Mouse (Mus musculus) heart, postnatal 10 days (tissue): ENCODE measurements around the gene Gnaz. TPM values are rescaled to one million over a fixed set of nuclear protein-coding genes. Genes with fewer than 3 reads are reported as not detected.
A peak's percentile ranks its signal among the peaks of the same experiment; 100 is the strongest.

Experiments used
- DNase-seq, 2 experiments: peaks; one replicate each; pipeline ENCODE4 v3.0.0; 2021
- intact Hi-C: fragments of 180-260 bp; cut with DNase I; formaldehyde crosslinking; loops from one replicate; pipeline ENCODE4 v1.15.1; 2025
- total RNA-seq, 2 experiments: library from RNA; stranded (reverse); gene quantifications; 2 replicates each; pipeline ENCODE4 v1.2.3; 2021

Gene Gnaz
- total RNA-seq, 2 experiments from 2014 or later, result 1.3 to 1.5 TPM

GRCm38 (mm10) chr10:74964380-74964779, 2.6 kb upstream of the Gnaz start:
- DNase-seq, result no peak
- intact Hi-C loops, result no loop called here

- DNase-seq, result no peak
- intact Hi-C loops, result no loop called here
Observed at GRCm38 (mm10) chr10:74967651-74968267, 782 bp downstream of the Gnaz start.

- intact Hi-C loops, result no loop called here
- no peak for DNase-seq
Observed at GRCm38 (mm10) chr10:74969266-74969665, 2.3 kb downstream of the Gnaz start.

GRCm38 (mm10) chr10:74973026-74973425, 6.0 kb downstream of the Gnaz start:
- no peak for DNase-seq

GRCm38 (mm10) chr10:74975626-74976025, 8.6 kb downstream of the Gnaz start:
- DNase-seq, result no peak
- intact Hi-C loops, result no loop called here

More at GRCm38 (mm10) chr10:74973026-74973425, 6.0 kb downstream of the Gnaz start:
- intact Hi-C loops, result no loop called here

GRCm38 (mm10) chr10:74976429-74976828, 9.5 kb downstream of the Gnaz start:
- DNase-seq, result no peak
- intact Hi-C loops, result no loop called here

GRCm38 (mm10) chr10:74978056-74978455, 11.1 kb downstream of the Gnaz start:
- no peak for DNase-seq
- intact Hi-C loops, result no loop called here

- intact Hi-C loops, result no loop called here
Observed at GRCm38 (mm10) chr10:74981159-74981558, 14.2 kb downstream of the Gnaz start.

GRCm38 (mm10) chr10:74983176-74983575, 16.2 kb downstream of the Gnaz start:
- intact Hi-C loops, result no loop called here
- no peak for DNase-seq

More at GRCm38 (mm10) chr10:74981159-74981558, 14.2 kb downstream of the Gnaz start:
- DNase-seq, result no peak

- intact Hi-C loops, result no loop called here
- DNase-seq, result no peak
Observed at GRCm38 (mm10) chr10:74987698-74988470, 20.9 kb downstream of the Gnaz start.

- intact Hi-C loops, result no loop called here
- DNase-seq, result no peak
Observed at GRCm38 (mm10) chr10:74989814-74990213, 22.8 kb downstream of the Gnaz start.

GRCm38 (mm10) chr10:74990584-74991322, 23.8 kb downstream of the Gnaz start:
- intact Hi-C loops, result no loop called here
- no peak for DNase-seq

GRCm38 (mm10) chr10:74994863-74995262, 27.9 kb downstream of the Gnaz start:
- DNase-seq, result peak; percentile 17 to 28
- intact Hi-C loops, result no loop called here

GRCm38 (mm10) chr10:74995377-74995776, 28.4 kb downstream of the Gnaz start:
- DNase-seq, result peak; percentile 10 to 16

GRCm38 (mm10) chr10:75001391-75001790, 34.4 kb downstream of the Gnaz start:
- no peak for DNase-seq
- intact Hi-C loops, result no loop called here

More at GRCm38 (mm10) chr10:74995377-74995776, 28.4 kb downstream of the Gnaz start:
- intact Hi-C loops, result no loop called here

GRCm38 (mm10) chr10:75004067-75004466, 37.1 kb downstream of the Gnaz start:
- intact Hi-C loops, result no loop called here
- no peak for DNase-seq

- intact Hi-C loops, result no loop called here
- no peak for DNase-seq
Observed at GRCm38 (mm10) chr10:75006889-75007662, 40.1 kb downstream of the Gnaz start.

- DNase-seq, result no peak
- intact Hi-C loops, result no loop called here
Observed at GRCm38 (mm10) chr10:75010704-75011103, 43.7 kb downstream of the Gnaz start.

- intact Hi-C loops, result no loop called here
- DNase-seq, result no peak
Observed at GRCm38 (mm10) chr10:75015465-75015864, 48.5 kb downstream of the Gnaz start.

- intact Hi-C loops, result no loop called here
- DNase-seq, result no peak
Observed at GRCm38 (mm10) chr10:75016481-75016880, 49.5 kb downstream of the Gnaz start.

- DNase-seq, result no peak
- intact Hi-C loops, result no loop called here
Observed at GRCm38 (mm10) chr10:75020271-75020670, 53.3 kb downstream of the Gnaz start.
